Mouse (Mus musculus) heart, embryonic 13.5 days (tissue): ENCODE measurements around the gene Olfr1311. TPM values are rescaled to one million over a fixed set of nuclear protein-coding genes. Genes with fewer than 3 reads are reported as not detected.
"Not testable (repeated sequence)": the region's sequence is repeated elsewhere in the genome, so short reads cannot be mapped to it uniquely, and the experiment has no call there.

ENCODE experiments used
- ATAC-seq: fragments of 200-750 bp; cut with Nextera tagmentation; 2 replicates; pipeline ENCODE4 v1.8.0; 2017; ENCODE audit warnings: moderate TSS enrichment; ENCODE audit not compliant: insufficient number of reproducible peaks, low FRiP score, low TSS enrichment; ENCODE audit errors: extremely low read depth
- H3K27ac ChIP-seq: fragments of 300-500 bp; sonication (generic); replicated peaks from 2 replicates; pipeline ENCODE4 v1.5.1; 2015; ENCODE audit warnings: moderate library complexity, mild to moderate bottlenecking, inconsistent platforms
- H3K27me3 ChIP-seq: fragments of 300-500 bp; sonication (generic); replicated peaks from 2 replicates; pipeline ENCODE4 v1.6.1; 2015; ENCODE audit warnings: mild to moderate bottlenecking, inconsistent platforms
- H3K36me3 ChIP-seq: fragments of 300-500 bp; sonication (generic); 2 replicates; pipeline ENCODE4 v1.6.1; 2015; ENCODE audit warnings: mild to moderate bottlenecking, inconsistent platforms
- H3K4me1 ChIP-seq: fragments of 300-500 bp; sonication (generic); 2 replicates; pipeline ENCODE4 v1.6.1; 2015; ENCODE audit warnings: inconsistent platforms
- H3K4me2 ChIP-seq: fragments of 300-500 bp; sonication (generic); 2 replicates; pipeline ENCODE4 v1.6.1; 2015; ENCODE audit warnings: inconsistent platforms, mild to moderate bottlenecking, moderate library complexity
- H3K4me3 ChIP-seq: fragments of 300-500 bp; sonication (generic); 2 replicates; pipeline ENCODE4 v1.5.1; 2015; ENCODE audit warnings: moderate library complexity, mild to moderate bottlenecking, inconsistent platforms
- H3K9ac ChIP-seq: fragments of 300-500 bp; sonication (generic); 2 replicates; pipeline ENCODE4 v1.6.1; 2015; ENCODE audit warnings: inconsistent platforms, mild to moderate bottlenecking, moderate library complexity
- H3K9me3 ChIP-seq: fragments of 300-500 bp; sonication (generic); 2 replicates; pipeline ENCODE4 v1.6.1; 2016; ENCODE audit warnings: inconsistent platforms
- WGBS: fragments of 180-500 bp; shearing (Covaris S2); methylation state at CpG from one replicate; pipeline ENCODE4 v1.1.7; 2015; ENCODE audit warnings: mixed read lengths; 5-methylcytosine and 5-hydroxymethylcytosine counted together
- polyA plus RNA-seq: library from polyadenylated mRNA; unstranded; fragments of >200 nt; fragmentation: Nextera tagmentation; extraction: Ambion mirVana; gene quantifications from 2 replicates; pipeline ENCODE4 v1.2.1, GENCODE M21; 2015

Gene Olfr1311
- polyA plus RNA-seq = not detected in 2 replicates

DNA sequence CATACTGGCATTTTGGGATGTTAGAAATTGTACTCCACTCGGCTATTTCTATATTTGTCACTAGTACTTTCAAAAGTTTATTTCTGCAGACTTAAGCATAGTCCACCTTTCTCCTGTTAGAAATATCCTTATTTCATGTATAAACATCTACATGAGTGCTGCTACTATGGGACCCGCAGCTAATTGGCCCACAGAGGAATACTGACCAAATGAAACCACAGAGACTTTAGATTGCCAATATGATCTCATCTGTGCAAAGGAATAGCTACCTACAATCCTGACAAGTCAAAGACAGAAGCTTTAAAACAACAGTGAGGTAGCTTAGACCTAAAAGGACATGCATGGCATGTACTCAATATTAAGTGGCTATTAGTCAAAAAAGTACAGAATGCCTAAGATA lies at the start of gene Olfr1311:
Gene Olfr1311 (minus strand): TSS at position 101 of the 400 bp plus-strand sequence.
- no peak within 1 kb of the TSS for H3K9ac ChIP-seq

DNA sequence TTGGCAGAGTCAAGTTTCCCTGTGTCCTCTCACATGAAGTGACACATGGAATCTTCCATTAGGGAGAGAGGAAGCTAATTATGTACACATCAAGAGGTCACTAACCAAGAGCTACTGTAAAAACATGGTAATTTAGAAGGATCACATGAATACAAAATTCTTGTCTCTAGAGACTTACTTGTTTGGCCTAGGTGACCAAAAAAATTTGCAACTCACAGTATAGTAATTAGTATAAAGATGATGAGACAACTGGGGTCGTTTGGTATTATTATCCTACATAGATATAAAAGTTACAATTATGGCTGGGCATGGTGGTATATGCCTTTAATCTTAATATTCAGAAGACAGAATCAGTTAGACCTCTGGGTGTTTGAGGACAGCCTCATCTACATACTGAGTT lies 25.9 kb upstream of the Olfr1311 start, which contains the start of gene Olfr1312:
Gene Olfr1312 (minus strand): TSS at position 101 of the 400 bp plus-strand sequence.
- Histone ChIP-seq H3K9ac (no peak within 1 kb of the TSS), H3K4me3 (no peak within 1 kb of the TSS), H3K4me1 (no peaks in the 10 kb centered on the region), H3K4me2 (no peak within 1 kb of the TSS), H3K27me3 (no peaks in the 10 kb centered on the region), H3K27ac (no peak within 1 kb of the TSS), H3K36me3 (no peaks in the 10 kb centered on the region), H3K9me3 (no peaks in the 10 kb centered on the region)
- WGBS = 17% methylated on average over 1 of the region's 1 CpGs
- ATAC-seq = no peak

More for the DNA sequence above, at the start of gene Olfr1311:
- no peaks in the 10 kb centered on the region for H3K9me3 ChIP-seq
- no peak within 1 kb of the TSS for H3K4me2 ChIP-seq
- H3K4me3 ChIP-seq = no peak within 1 kb of the TSS
- 72% methylated on average over 2 of the region's 2 CpGs for WGBS
- no peaks in the 10 kb centered on the region for H3K4me1 ChIP-seq
- ATAC-seq = no peak
- H3K27ac ChIP-seq = no peak within 1 kb of the TSS
- H3K27me3 ChIP-seq = no peaks in the 10 kb centered on the region
- no peaks in the 10 kb centered on the region for H3K36me3 ChIP-seq

- H3K36me3 ChIP-seq, H3K9me3 ChIP-seq, H3K27me3 ChIP-seq, H3K4me1 ChIP-seq, H3K4me3 ChIP-seq, H3K9ac ChIP-seq, H3K27ac ChIP-seq, ATAC-seq, H3K4me2 ChIP-seq: not testable (repeated sequence)
- WGBS = 46% methylated on average over 6 of the region's 6 CpGs
Observed at GRCm38 (mm10) chr2:112026971-112027370, 2.8 kb upstream of the Olfr1311 start.

DNA sequence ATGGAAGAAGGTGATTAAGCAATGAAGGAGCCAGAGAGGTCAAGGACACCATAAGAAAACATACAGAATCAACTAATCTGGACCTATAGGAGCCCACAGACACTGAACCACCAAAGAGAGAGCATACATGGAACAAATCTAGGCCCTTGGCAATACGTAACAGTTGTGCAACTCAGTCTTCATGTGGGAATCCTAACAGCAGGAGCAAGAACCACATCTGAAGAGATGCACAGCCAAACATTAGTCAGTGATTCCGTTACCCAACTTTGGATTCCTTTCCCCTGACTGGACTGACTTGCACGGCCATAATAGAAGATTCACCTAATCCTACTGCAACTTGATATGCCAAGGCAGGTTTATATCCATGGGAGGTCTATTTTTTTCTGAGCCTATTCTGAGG lies 9.3 kb downstream of the Olfr1311 start:
- WGBS = 76% methylated on average over 3 of the region's 3 CpGs
- H3K27ac ChIP-seq = no peak overlapping the region
- no peak for ATAC-seq

GRCm38 (mm10) chr2:112012608-112013007 lies 11.6 kb downstream of the Olfr1311 start, which contains the start of gene Olfr1310:
Olfr1310 (minus strand) TSS chr2:112012708.
- Histone ChIP-seq H3K9ac (no peak within 1 kb of the TSS), H3K4me2 (no peak within 1 kb of the TSS), H3K27ac (no peak within 1 kb of the TSS), H3K4me1 (no peaks in the 10 kb centered on the region), H3K4me3 (no peak within 1 kb of the TSS), H3K9me3 (no peaks in the 10 kb centered on the region), H3K27me3 (no peaks in the 10 kb centered on the region), H3K36me3 (no peaks in the 10 kb centered on the region)
- no peak for ATAC-seq

More for the DNA sequence above, 9.3 kb downstream of the Olfr1311 start:
- Histone ChIP-seq H3K4me1 (no peaks in the 10 kb centered on the region), H3K4me3 (no peak overlapping the region), H3K36me3 (no peaks in the 10 kb centered on the region), H3K27me3 (no peaks in the 10 kb centered on the region), H3K4me2 (no peak overlapping the region), H3K9ac (no peak overlapping the region), H3K9me3 (no peaks in the 10 kb centered on the region)

GRCm38 (mm10) chr2:111990181-111990580 lies 34.0 kb downstream of the Olfr1311 start, which contains the start of gene Olfr1309:
Olfr1309 (minus strand) TSS chr2:111990281.
- Histone ChIP-seq H3K9ac (no peak within 1 kb of the TSS), H3K4me1 (no peaks in the 10 kb centered on the region), H3K36me3 (no peaks in the 10 kb centered on the region), H3K4me3 (no peak within 1 kb of the TSS), H3K27me3 (no peaks in the 10 kb centered on the region), H3K9me3 (no peaks in the 10 kb centered on the region), H3K27ac (no peak within 1 kb of the TSS), H3K4me2 (no peak within 1 kb of the TSS)
- no peak for ATAC-seq
- 66% methylated on average over 1 of the region's 1 CpGs for WGBS

Other genes starting within 250 kb of the Olfr1311 start
- gene Olfr1302, start 247.0 kb downstream of the Olfr1311 start, polyA plus RNA-seq = not detected in 2 replicates
- not detected in 2 replicates for gene Olfr1303, start 204.1 kb downstream of the Olfr1311 start, polyA plus RNA-seq
- not detected in 2 replicates for gene Olfr1305, start 147.3 kb downstream of the Olfr1311 start, polyA plus RNA-seq
- gene Olfr1306, start 108.1 kb downstream of the Olfr1311 start, polyA plus RNA-seq = not detected in 2 replicates
- 0.01 TPM in 1 of 2 replicates, not detected in the other for gene Olfr1307, start 75.0 kb downstream of the Olfr1311 start, polyA plus RNA-seq
- gene Olfr1308, start 59.5 kb downstream of the Olfr1311 start, polyA plus RNA-seq = not detected in 2 replicates
- gene Olfr1309, start 34.1 kb downstream of the Olfr1311 start, polyA plus RNA-seq = not detected in 2 replicates
- not detected in 2 replicates for gene Olfr1310, start 11.7 kb downstream of the Olfr1311 start, polyA plus RNA-seq
- gene Olfr1312, start 25.8 kb upstream of the Olfr1311 start, polyA plus RNA-seq = not detected in 2 replicates
- not detected in 2 replicates for gene Olfr1313, start 53.4 kb upstream of the Olfr1311 start, polyA plus RNA-seq
- not detected in 2 replicates for gene Olfr1314, start 72.4 kb upstream of the Olfr1311 start, polyA plus RNA-seq
- gene Olfr1315-ps1, start 91.0 kb upstream of the Olfr1311 start, polyA plus RNA-seq = not detected in 2 replicates
- not detected in 2 replicates for gene Olfr1316, start 110.6 kb upstream of the Olfr1311 start, polyA plus RNA-seq
- gene Olfr1317, start 115.9 kb upstream of the Olfr1311 start, polyA plus RNA-seq = not detected in 2 replicates
- not detected in 2 replicates for gene Olfr1318, start 129.8 kb upstream of the Olfr1311 start, polyA plus RNA-seq
- gene Lpcat4, start 215.1 kb upstream of the Olfr1311 start, polyA plus RNA-seq = 13.6 and 14.5 TPM in 2 replicates
- gene Nutm1, start 234.9 kb upstream of the Olfr1311 start, polyA plus RNA-seq = 0.04 and 0.05 TPM in 2 replicates
- gene Nop10, start 237.5 kb upstream of the Olfr1311 start, polyA plus RNA-seq = 155 and 186 TPM in 2 replicates
- 8.4 and 9.5 TPM in 2 replicates for gene Slc12a6, start 241.4 kb upstream of the Olfr1311 start, polyA plus RNA-seq
- not detected in 2 replicates for gene Gm21985, start 241.9 kb upstream of the Olfr1311 start, polyA plus RNA-seq